Mouse (Mus musculus): ENCODE data around the gene Msto1. TPM values are rescaled to one million over a fixed set of nuclear protein-coding genes. Genes with fewer than 3 reads are reported as not detected.
"Not testable (repeated sequence)": the region's sequence is repeated elsewhere in the genome, so short reads cannot be mapped to it uniquely, and the experiment has no call there.

Msto1 gene
- 8.1 to 11.7 TPM (median 11.6 TPM) in 3 replicates for total RNA-seq (2017)

DNA sequence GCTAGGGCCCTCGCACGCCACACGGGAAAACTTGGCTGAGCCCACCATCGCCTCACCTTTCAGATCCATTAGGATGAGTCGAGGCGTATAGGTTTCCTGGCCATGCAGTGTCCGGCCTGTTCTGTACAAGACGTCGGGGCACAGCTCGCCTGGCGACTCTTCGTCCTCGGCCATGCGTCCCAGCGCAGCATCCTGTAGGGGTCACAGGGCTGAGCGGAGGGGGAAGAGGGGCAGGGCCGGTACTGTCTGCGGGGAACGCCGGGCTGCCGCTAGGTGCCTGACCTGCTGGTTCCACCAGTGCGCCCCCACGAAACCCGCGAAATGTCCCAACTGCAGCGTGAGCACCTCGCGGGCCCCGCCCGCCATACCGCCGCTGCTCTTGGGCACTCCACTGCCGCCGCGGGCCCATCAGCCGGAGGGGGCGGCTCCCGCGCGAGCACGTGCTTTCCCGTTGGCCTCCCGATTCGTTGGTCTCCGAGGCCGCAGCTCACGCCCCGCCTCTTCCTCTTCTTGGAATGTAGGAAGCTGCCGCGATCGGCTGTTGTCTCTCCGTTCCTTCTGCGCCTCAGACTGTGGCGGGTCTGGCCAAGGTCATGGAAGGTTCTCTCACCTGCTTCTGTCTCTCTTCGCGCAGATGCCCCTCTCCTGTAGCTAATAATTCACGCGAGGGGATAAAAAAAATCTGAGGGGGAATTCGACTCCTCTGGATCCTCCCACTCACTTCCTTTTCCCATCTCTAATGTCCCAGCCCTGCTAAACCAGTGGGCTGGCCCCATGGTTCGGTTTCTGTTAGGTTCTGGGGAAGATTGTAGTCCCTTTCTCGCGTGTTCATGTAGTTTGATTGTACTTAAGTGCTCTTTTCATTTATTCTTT lies at the start of gene Msto1:
Gene Msto1, minus strand, starts transcription at position 489 of the 873 bp plus-strand sequence.
- ATAC-seq (replicated peaks; ENCODE audit: insufficient number of reproducible peaks, low FRiP score, low TSS enrichment, poor library complexity, severe bottlenecking) = peak; percentile 95

DNA sequence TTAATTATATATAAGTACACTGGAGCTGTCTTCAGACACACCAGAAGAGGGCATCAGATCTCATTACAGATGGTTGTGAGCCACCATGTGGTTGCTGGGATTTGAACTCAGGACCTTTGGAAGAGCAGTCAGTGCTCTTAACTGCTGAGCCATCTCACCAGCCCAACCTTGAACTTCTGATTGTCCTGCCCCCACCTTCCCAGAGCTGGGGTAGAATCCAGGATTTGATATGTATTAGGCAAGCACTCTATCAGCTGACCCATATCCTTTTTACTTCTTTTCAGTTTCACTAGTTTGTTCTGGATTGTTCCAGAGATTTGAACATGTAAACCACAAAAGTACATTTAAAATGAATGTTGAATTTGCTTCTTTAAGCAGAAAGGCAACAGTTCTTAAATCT lies 49.4 kb upstream of the Msto1 start:
- ATAC-seq (replicated peaks; ENCODE audit: insufficient number of reproducible peaks, low FRiP score, low TSS enrichment, poor library complexity, severe bottlenecking) = not testable (repeated sequence)

DNA sequence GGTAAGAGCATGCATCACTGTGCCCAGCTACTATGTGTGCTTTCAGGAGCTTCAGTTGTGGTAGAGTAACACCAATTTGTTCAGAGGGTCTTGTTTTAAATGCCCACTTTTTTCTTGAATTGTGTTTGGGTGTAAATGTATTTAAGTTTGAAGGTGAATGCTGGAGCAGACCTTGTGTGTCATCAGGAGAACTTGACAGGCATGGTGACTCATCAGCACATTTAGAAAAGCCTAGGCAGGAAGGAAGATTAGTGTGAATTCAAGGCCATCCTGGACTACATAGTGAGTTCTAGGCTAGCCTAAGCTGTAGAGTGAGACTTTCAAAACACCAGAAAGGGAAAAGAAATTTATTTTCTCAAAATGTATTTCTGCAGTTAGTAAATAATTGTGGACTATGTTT lies 39.9 kb upstream of the Msto1 start:
- ATAC-seq (replicated peaks; ENCODE audit: insufficient number of reproducible peaks, low FRiP score, low TSS enrichment, poor library complexity, severe bottlenecking) = no peak

DNA sequence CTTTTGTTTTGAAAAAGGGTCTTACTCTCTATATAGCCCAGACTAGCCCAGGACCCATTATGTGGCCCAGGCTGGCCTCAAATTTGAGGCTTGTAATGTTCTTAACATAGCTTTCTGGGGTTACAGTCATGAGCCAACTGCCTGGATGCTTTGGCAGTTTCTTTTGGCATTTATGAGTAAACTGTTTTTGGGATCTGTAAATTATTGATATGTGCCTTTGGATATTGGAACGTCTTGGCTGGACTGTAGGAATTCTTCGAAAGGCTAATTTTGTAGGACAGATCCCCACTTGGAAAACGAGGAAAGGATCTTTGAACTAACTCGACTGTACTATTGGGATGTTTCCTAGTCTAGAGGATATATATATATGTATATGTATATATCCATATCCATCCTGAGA lies 39.4 kb upstream of the Msto1 start:
- no peak for ATAC-seq (replicated peaks; ENCODE audit: insufficient number of reproducible peaks, low FRiP score, low TSS enrichment, poor library complexity, severe bottlenecking)

DNA sequence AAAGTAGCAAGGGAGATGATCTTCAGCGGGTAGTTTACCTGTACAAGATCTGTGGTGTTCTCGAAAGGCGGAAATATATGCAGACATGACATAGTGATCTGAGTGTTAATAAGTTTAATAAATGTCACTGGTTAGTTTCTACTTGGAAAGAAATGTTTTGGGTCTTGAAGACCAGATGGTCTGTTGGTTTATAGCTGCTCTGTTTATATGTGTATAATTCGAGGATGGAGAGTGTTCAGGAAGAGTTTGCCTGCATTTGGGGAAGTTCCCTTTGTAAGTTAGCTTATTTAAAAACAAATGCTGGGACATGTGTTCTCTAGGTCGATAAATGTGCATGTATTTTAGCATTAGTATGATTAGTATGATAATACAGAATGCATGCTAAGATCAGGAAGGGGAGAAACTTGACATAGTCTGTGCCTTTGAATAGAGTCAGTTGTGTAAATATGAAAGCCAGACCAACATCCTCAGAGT lies 37.6 kb upstream of the Msto1 start:
- ATAC-seq (replicated peaks; ENCODE audit: insufficient number of reproducible peaks, low FRiP score, low TSS enrichment, poor library complexity, severe bottlenecking) = no peak

DNA sequence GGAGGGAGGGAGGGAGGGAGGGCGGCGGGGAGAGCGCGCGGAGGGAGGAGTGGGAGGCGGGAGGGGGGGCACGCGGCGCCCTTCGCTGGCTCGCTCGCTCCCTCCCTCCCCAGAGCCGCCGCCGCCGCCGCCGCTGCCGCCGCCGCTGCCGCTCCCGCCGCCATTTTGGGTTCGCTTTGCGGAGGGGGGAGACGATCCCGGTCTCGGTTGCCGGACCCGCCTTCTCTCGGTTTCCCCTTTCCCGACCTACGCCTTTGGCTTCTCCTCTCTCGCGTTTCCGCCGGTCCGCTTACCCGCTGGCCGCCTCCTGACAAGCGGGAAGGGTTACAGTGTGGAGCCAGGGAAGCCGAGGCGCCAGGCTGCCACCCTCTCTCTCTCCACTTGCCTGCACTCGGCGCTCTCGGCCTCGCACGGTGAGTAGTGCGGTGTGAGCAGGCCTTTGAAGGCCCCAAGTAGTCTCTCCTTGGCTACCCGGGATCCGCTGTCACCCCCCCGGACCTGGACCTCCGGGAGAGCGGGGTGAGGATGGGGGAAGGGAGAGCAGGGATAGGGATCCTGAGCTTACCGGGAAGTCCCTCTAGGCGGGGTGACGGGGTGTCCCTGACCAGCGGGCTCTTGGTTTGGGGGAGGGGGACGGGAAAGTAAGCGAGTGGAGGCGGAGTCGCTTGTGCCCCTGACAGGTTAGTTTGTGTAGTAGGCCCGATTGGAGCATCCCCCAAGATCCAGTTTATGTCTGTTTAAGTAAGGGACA lies 37.0 kb upstream of the Msto1 start, which contains the start of the genes Ash1l and Dap3:
Gene Ash1l, plus strand, starts transcription at position 47 of the 751 bp plus-strand sequence.
Gene Dap3, minus strand, starts transcription at position 606 of the 751 bp plus-strand sequence.
- peak; percentile 84 for ATAC-seq (replicated peaks; ENCODE audit: insufficient number of reproducible peaks, low FRiP score, low TSS enrichment, poor library complexity, severe bottlenecking)

DNA sequence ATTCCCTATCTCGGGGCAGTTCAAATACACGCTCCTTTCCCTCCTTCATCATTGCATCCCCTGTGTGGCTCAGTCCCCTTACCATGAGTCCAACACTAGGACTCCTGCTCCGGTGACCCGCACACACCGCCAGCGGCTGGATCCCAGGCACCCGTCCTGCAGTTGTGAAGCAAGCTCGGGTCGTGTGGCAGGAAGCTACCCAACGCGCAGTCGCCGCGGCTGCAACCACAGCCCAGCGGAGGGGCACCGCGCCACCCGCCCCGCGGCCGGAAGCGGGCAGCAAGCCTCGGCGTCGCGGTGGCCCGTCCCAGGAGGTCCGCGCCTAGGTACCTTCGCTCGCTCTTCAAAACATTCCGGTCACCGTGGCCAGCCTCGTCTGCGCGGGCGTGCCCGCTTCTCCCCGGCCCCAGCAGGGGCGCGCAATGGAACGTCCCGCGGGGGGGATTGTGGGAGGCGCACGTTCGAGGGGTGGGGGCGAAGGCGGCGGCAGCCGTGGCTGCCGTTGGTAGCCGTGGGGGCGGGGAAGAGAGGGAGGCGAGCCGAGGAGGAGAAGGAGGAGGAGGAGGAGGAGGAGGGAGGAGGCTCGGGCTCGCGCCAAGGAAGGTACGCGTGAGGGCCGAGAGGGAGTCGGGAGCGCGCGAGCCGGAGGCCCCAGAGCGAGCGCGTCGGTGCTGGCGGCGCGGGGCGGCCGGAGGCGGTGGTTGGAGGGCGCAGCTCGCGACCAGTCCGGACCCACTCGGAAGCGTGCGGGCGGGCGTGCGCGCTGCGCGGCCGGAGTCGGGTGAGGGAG lies 36.2 kb upstream of the Msto1 start:
- peak; percentile 73 for ATAC-seq (replicated peaks; ENCODE audit: insufficient number of reproducible peaks, low FRiP score, low TSS enrichment, poor library complexity, severe bottlenecking)

DNA sequence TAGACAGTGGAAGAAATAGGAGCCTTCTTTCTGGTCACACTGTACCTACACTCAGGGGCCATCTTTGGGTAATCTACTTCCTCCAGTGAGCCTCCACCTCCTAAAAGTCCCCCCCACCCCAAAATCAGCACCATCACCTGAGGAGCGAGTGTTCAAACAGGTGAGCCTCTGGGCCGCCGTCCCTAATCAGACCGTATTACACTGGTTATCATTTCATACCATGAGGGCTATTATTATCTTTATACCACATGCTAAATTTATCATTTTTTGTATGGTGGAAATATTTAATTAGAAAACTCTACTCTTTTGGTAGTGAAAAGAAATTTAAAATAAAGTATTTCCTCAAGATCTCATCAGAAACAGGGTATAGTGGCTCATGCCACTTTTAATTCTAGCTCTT lies 30.3 kb upstream of the Msto1 start:
- no peak for ATAC-seq (replicated peaks; ENCODE audit: insufficient number of reproducible peaks, low FRiP score, low TSS enrichment, poor library complexity, severe bottlenecking)

DNA sequence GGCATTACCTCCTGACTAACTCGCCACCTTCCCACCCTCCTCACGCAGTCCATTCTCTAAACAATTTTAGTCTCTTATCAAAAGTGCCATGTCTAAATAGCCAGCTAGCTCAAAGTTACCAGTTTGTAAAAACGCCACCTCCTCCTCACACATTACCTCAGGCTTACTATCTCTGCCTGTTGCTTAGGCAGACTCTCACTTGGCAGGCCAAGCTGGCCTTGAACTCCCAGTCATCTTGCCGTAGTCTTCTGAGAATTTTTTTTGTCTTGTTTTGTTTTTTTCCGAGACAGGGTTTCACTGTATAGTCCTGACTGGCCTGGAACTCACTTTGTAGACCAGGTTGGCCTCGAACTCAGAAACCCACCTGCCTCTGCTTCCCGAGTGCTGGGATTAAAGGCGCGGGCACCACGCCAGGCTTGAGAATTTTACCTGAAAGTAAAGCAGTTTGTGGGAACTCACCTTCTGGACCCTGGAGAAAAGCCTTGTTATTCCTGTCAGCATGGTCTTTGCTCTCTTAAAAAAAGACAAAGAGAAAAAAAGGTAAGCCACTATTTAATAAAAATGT lies 28.6 kb upstream of the Msto1 start:
- no peak for ATAC-seq (replicated peaks; ENCODE audit: insufficient number of reproducible peaks, low FRiP score, low TSS enrichment, poor library complexity, severe bottlenecking)

DNA sequence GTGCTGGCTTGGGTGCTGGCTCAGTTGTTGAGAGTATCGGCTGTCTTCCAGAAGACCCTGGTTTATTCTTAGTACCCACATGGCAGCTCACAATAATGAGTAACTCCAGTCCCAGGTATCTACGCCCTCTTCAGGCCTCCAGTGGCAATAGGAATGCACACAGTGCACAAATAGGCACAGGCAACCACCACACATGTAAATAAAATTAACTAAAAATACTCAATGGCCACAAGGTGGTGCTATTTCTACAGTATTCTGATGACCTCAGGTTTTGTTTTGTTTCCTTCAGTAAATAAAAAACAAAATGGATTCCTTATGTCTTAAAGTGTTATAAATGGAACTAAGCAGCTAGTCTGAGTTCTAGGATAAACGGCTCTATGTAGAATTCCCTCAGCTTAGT lies 25.9 kb upstream of the Msto1 start:
- peak; percentile 82 for ATAC-seq (replicated peaks; ENCODE audit: insufficient number of reproducible peaks, low FRiP score, low TSS enrichment, poor library complexity, severe bottlenecking)

DNA sequence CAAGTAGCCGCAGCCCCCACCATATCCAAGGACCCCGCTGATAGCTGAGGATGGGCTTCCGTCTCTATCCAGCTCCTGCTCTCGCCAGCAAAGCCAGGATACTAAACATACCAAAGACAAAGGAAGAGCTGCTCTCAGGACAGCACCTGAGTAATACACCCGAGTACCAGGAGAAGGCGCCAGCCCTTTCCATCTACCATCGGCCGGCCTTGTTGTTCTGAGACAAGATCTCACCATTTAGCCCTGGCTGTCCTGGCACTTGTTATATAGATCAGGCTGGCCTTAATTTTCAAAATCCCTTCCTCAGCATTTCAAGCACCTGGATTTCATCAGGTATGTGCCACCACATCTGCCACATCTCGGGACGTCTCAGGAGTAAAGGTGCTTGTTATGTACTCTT lies 25.3 kb upstream of the Msto1 start:
- no peak for ATAC-seq (replicated peaks; ENCODE audit: insufficient number of reproducible peaks, low FRiP score, low TSS enrichment, poor library complexity, severe bottlenecking)

DNA sequence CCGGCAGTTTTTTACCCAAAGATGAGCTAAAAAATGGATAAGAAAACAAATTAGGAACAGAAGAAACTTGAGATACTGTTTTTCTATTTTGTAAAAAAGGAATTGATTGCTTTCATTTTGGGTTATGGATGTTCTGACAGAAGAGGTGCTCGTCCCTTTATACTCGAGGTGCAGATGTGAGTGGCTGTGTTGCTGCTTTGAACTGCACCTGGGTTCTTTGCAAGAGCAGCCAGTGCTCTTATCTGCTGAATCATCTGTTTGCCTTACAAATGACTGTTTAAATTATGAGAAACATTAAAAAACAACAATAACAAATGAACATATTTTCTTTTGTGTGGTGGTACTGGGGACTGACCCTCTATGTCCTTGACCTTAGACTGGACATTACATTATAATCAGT lies 15.7 kb upstream of the Msto1 start:
- ATAC-seq (replicated peaks; ENCODE audit: insufficient number of reproducible peaks, low FRiP score, low TSS enrichment, poor library complexity, severe bottlenecking) = no peak

DNA sequence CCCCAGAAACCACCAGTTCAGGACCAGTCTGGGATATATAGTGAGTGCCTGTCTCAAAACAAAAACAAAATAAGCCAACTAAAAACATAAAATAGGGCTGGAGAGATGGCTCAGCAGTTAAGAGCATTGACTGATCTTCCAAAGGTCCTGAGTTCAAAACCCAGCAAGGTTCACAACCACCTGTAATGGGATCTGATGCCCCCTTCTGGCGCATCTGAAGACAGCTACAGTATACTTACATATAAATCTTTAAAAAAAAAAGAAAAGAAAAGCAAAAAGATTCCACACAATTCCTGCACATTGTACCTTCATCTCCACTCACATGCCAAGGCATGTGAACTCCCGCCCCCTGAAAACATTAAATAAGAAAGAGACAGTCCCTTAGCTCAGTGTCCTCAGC lies 11.9 kb upstream of the Msto1 start:
- ATAC-seq (replicated peaks; ENCODE audit: insufficient number of reproducible peaks, low FRiP score, low TSS enrichment, poor library complexity, severe bottlenecking) = no peak

DNA sequence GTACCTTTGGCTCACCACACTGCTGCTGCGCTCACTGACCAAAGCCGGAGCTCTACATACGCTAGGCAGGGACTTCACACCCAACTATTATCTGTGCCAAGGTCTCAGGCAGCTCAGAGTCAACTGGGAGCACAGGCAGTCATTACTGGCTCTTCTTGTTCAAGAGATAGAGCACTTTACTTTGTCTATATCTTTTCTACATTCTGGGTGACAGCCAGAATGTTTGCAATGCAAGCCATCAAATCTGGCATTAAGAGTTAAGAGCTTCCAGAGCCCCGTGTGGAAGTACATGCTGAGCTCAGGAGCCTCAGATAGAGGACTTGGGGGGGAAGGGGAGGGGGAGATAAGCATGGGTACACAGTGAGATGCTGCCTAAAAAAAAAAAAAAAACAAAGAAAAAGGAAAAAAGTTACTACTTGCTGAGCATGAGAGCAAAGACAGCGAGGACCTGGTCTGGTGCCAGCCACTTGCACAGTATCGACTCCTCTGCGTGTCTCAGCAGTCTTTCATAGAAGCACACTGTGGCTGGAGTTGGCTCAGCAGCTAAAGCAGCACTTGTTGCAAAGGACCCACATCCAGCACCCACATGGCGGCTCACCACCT lies 10.3 kb upstream of the Msto1 start:
- ATAC-seq (replicated peaks; ENCODE audit: insufficient number of reproducible peaks, low FRiP score, low TSS enrichment, poor library complexity, severe bottlenecking) = no peak

DNA sequence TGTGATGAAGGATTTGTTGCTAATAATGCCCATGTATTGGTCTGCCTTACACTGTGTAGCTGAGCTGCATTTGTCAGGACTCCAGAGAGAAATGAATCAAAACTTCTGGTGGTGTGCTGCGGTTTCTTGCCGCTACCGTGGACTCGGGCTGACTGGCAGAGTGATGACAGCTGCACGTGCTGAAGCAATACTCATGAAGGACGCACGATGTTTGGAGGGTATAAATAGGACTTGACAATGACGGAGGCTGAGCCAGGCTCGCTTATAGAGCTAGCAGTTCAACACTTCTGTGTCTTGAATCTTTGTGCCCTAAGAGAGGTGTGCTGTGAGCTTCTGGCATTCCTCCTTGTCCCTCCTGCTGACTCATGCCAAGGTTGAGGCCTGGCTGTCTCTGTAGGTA lies 7.6 kb upstream of the Msto1 start:
- no peak for ATAC-seq (replicated peaks; ENCODE audit: insufficient number of reproducible peaks, low FRiP score, low TSS enrichment, poor library complexity, severe bottlenecking)

DNA sequence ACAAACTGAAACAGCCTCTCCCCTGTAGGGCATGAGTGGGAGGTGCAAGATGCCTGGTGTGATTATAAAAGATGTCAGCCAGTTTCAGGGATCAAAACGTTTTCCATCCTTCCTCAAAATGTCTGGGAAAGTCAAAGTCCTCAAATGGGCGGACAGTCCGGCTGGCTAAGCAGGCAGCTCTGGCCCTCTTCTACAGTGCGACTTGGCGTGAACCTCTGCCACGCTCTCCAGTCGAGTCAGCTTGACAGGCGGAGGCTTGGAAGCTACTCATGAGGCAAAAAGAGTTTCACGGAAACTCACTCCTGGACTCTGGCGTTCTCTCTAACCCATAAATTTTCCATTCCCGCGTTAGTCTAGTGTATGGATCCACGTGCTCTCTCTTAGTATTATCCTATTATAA lies 5.2 kb upstream of the Msto1 start:
- no peak for ATAC-seq (replicated peaks; ENCODE audit: insufficient number of reproducible peaks, low FRiP score, low TSS enrichment, poor library complexity, severe bottlenecking)

DNA sequence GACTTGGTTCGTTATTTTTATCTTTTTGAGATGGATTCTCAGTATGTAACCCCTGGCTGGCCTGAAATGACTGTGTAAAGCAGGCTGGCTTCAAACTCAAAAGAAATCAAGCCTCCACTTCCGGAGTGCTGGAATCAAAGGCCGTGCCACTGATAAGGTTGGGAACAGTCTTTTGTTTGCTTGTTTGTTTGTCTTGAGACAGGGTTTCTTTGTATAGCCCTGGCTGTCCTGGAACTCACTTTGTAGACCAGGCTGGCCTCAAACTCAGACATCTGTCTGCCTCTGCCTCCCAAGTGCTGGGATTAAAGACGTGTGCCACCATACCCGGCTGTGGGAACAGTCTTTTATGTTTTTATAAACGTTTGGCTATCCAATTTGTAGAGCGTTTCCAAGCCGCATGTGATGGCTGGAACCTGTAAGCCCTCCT lies 598 bp upstream of the Msto1 start:
- ATAC-seq (replicated peaks; ENCODE audit: insufficient number of reproducible peaks, low FRiP score, low TSS enrichment, poor library complexity, severe bottlenecking) = no peak

DNA sequence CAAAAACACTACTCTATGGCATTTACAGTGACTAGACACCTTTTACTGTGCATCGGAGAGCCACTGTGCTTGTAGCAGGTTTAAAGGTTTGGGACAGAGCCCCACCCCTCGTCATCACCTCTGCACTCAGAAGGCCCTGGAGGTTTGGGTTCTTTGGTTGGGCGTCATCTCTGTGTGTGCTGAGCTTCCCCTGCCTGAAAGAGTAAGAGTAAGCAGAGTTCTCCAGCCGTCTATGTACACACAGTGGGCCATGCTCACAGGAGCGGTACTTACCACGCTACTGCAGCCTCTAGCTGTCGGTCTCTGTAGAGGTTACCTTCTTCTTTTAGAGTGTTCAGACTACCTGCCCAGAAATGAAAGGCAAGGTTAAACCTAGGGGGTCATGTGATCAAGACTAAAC lies 1.2 kb downstream of the Msto1 start:
- no peak for ATAC-seq (replicated peaks; ENCODE audit: insufficient number of reproducible peaks, low FRiP score, low TSS enrichment, poor library complexity, severe bottlenecking)

Measured in monocyte, adult 5-6 weeks (primary cell).